Comparison of ENCODE assay signal across 13 mouse cellular contexts in the genomic region with DNA sequence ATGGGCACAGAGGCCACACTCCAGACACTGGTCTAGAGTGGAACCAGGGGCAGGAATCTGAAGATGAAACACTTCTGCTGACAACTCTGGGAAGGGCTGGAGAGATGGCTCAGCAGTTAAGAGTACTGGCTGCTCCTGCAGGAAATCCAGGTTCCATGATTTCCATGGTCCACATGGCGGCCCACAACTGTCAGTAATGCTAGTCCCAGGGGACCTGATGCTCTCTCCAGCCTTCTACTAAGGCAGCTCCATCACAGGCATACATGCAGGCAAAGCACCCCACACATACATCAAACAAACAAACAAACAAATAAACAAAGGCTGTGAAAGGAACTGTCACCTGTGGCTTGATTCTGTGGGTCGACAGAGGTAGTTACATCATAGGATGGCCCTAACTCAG. TPM values are rescaled to one million over a fixed set of nuclear protein-coding genes. Genes with fewer than 3 reads are reported as not detected.
"Had no signal": no experiment of that assay in that cellular context is flagged by ENCODE, and none has a peak within 500 bp of the region (broad histone marks: within the 10 kb centered on the region; RNA-seq: fewer than 3 reads in every experiment).

No protein-coding gene starts in this region.

- H3K4me1 ChIP-seq: neural tube, embryonic 12.5 days had no signal

- H3K9ac ChIP-seq: limb, embryonic 15.5 days; liver, embryonic 12.5 days; lung, embryonic 14.5 days; midbrain, embryonic 12.5 days; neural tube, embryonic 12.5 days; stomach, embryonic 15.5 days had no signal

- H3K36me3 ChIP-seq: limb, embryonic 15.5 days; liver, embryonic 12.5 days; midbrain, embryonic 12.5 days; neural tube, embryonic 12.5 days; stomach, embryonic 15.5 days had no signal

- H3K4me3 ChIP-seq: limb, embryonic 15.5 days; liver, embryonic 12.5 days; midbrain, embryonic 12.5 days; neural tube, embryonic 12.5 days; stomach, embryonic 15.5 days had no signal

- H3K9me3 ChIP-seq: limb, embryonic 15.5 days; liver, embryonic 12.5 days; midbrain, embryonic 12.5 days; neural tube, embryonic 12.5 days; stomach, embryonic 15.5 days had no signal

- H3K27ac ChIP-seq: limb, embryonic 15.5 days; liver, embryonic 12.5 days; midbrain, embryonic 12.5 days; neural tube, embryonic 12.5 days; stomach, embryonic 15.5 days had no signal

- H3K4me2 ChIP-seq: limb, embryonic 15.5 days; liver, embryonic 12.5 days; lung, embryonic 14.5 days; midbrain, embryonic 12.5 days; neural tube, embryonic 12.5 days; stomach, embryonic 15.5 days had no signal

- ATAC-seq: liver, embryonic 12.5 days had no signal

- H3K27me3 ChIP-seq: limb, embryonic 15.5 days; neural tube, embryonic 12.5 days; stomach, embryonic 15.5 days had no signal

- DNase-seq: kidney, postnatal 14 days; lung, embryonic 14.5 days; lung, postnatal 10 days; right cerebral cortex, postnatal 14 days; thymus, adult 2 months; thymus, postnatal 25 days had no signal

RNA-seq across cellular contexts. Expression of gene Lif, which starts 48.7 kb away (rescaled TPM):
- polyA plus RNA-seq: kidney, embryonic 14.5 days; liver, embryonic 12.5 days; liver, embryonic 16.5 days; midbrain, embryonic 12.5 days; neural tube, embryonic 12.5 days had no signal
